Mouse (Mus musculus) left cerebral cortex, postnatal 4 days (tissue): ENCODE results near the gene Ssc4d. TPM values are rescaled to one million over a fixed set of nuclear protein-coding genes. Genes with fewer than 3 reads are reported as not detected.

Experiments
- DNase-seq: peaks from one replicate; pipeline ENCODE4 v3.0.0-alpha.2; 2022
- intact Hi-C: fragments of 180-260 bp; cut with DNase I; formaldehyde crosslinking; loops from one replicate; pipeline ENCODE4 v1.15.1; 2025
- total RNA-seq, 2 experiments: library from RNA; stranded (reverse); gene quantifications; 2 replicates each; pipeline ENCODE4 v1.2.3; 2021

Ssc4d gene
- total RNA-seq, 2 experiments from 2014 or later = 2.0 to 2.7 TPM

GRCm38 (mm10) chr5:135945916-135946408 lies 28.4 kb downstream of the Ssc4d start:
- DNase-seq = peak; percentile 56
- intact Hi-C loops = no loop called here

GRCm38 (mm10) chr5:135942710-135943109 lies 31.6 kb downstream of the Ssc4d start:
- DNase-seq = no peak
- intact Hi-C loops = no loop called here

GRCm38 (mm10) chr5:135940587-135940986 lies 33.7 kb downstream of the Ssc4d start:
- intact Hi-C loops = no loop called here
- DNase-seq = no peak

- intact Hi-C loops = no loop called here
- DNase-seq = no peak
Measured at GRCm38 (mm10) chr5:135935641-135936190, 38.6 kb downstream of the Ssc4d start.

- DNase-seq = no peak
- intact Hi-C loops = no loop called here
Measured at GRCm38 (mm10) chr5:135935176-135935523, 39.2 kb downstream of the Ssc4d start.

- intact Hi-C loops = no loop called here
- peak; percentile 98 for DNase-seq
Measured at GRCm38 (mm10) chr5:135934481-135935175, 39.7 kb downstream of the Ssc4d start, which contains the start of gene Ywhag. Ywhag (minus strand) TSS chr5:135934616.

GRCm38 (mm10) chr5:135933900-135934441 lies 40.4 kb downstream of the Ssc4d start:
- intact Hi-C loops = no loop called here
- peak; percentile 83 for DNase-seq

GRCm38 (mm10) chr5:135933222-135933899 lies 41.0 kb downstream of the Ssc4d start:
- no peak for DNase-seq
- intact Hi-C loops = no loop called here

GRCm38 (mm10) chr5:135932359-135932758 lies 42.0 kb downstream of the Ssc4d start:
- no peak for DNase-seq
- intact Hi-C loops = no loop called here

- intact Hi-C loops = no loop called here
- no peak for DNase-seq
Measured at GRCm38 (mm10) chr5:135931526-135931925, 42.8 kb downstream of the Ssc4d start.

GRCm38 (mm10) chr5:135929685-135930424 lies 44.5 kb downstream of the Ssc4d start:
- no peak for DNase-seq
- intact Hi-C loops = no loop called here

- intact Hi-C loops = no loop called here
- no peak for DNase-seq
Measured at GRCm38 (mm10) chr5:135923901-135924300, 50.4 kb downstream of the Ssc4d start.

GRCm38 (mm10) chr5:135919902-135920301 lies 54.4 kb downstream of the Ssc4d start:
- intact Hi-C loops = no loop called here
- no peak for DNase-seq

- DNase-seq = no peak
- intact Hi-C loops = no loop called here
Measured at GRCm38 (mm10) chr5:135918593-135918992, 55.7 kb downstream of the Ssc4d start.

GRCm38 (mm10) chr5:135918059-135918437 lies 56.3 kb downstream of the Ssc4d start:
- intact Hi-C loops = no loop called here
- DNase-seq = no peak

- intact Hi-C loops = no loop called here
- DNase-seq = no peak
Measured at GRCm38 (mm10) chr5:135917327-135918058, 56.8 kb downstream of the Ssc4d start.

- intact Hi-C loops = no loop called here
Measured at GRCm38 (mm10) chr5:135916601-135917000, 57.7 kb downstream of the Ssc4d start.

GRCm38 (mm10) chr5:135916051-135916565 lies 58.2 kb downstream of the Ssc4d start:
- no peak for DNase-seq
- intact Hi-C loops = no loop called here

More at GRCm38 (mm10) chr5:135916601-135917000, 57.7 kb downstream of the Ssc4d start:
- peak; percentile 24 for DNase-seq

- intact Hi-C loops = no loop called here
- DNase-seq = no peak
Measured at GRCm38 (mm10) chr5:135914156-135914555, 60.2 kb downstream of the Ssc4d start.

GRCm38 (mm10) chr5:135913201-135913600 lies 61.1 kb downstream of the Ssc4d start:
- DNase-seq = no peak
- intact Hi-C loops = no loop called here
